Mouse (Mus musculus) retina, postnatal 1 day (tissue): ENCODE data around the gene Apof.

ENCODE experiments used
- DNase-seq: peaks from one replicate; pipeline ENCODE4 v3.0.0-alpha.2; 2012

Apof gene

DNA sequence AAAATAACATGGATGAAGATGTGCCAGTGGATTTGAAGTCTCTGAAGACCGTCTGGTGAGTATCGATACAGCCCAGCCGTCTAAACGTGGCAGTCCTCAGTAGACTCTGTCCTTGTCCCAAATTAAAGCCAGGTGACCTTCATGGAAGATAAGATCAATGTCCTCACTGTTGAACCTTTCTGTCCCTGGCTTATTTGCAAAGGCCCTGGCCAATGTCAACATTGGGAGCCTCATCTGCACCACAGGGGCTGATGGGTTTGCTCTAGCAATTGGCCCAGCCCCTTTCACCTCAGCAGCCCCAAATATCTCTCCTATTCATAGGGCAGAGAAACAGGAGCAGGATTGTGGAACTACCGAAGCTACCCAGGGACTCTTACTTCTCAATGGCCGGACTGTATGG is at the start of gene Apof:
TSS of gene Apof (plus strand) at position 301 of the 400 bp plus-strand sequence.
- DNase-seq = no peak

DNA sequence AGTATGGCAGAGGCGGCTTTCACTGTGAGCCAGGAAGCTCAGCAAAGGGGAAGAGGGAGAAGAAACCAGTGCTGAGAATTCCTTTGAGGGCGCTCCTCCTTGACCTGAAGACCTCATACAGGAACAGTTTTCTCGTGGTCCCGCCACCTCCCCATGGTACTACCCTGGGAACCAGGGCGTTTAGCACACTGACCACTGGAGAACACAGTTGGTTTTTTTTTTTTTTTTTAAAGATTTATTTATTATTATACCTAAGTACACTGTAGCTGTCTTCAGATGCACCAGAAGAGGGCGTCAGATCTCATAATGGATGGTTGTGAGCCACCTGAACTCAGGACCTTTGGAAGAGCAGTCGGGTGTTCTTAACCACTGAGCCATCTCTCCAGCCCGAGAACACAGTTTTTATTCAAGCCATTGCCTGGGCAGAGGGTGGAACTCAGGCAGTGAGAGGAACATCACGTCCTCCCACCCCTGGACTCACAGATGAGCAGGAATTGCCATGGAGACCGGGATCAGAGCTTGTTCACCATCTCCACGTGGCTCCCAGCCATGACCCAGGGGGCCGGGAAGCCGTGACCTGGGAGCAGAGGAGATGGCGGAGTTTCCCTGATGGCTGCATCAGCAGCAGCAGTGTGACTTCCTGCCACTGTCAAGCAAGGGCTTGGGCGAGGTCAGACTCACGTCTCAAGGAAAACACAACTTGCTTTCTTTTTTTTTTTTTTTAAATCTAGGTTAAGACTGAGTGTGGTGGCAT is 46.8 kb upstream of the Apof start:
- no peak for DNase-seq

DNA sequence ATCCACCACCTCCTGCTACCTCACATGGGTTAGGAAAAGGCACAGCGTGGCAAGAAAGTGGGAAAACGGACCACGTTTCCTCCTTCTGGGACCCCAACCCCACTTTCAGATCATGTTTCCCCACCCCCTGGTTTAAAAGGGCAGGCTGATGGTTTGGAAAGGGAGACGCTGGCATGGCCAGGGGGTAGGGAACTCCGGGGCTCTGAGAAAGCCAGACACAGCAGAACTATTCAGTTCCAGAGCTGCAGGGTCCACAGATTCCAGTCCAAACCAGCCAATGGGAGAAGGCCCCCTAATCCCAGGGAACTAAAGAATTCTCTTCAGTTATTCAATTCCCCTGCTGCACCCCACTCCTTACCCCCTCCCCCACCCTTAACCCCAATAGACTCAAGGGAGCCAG is 43.4 kb upstream of the Apof start:
- no peak for DNase-seq

DNA sequence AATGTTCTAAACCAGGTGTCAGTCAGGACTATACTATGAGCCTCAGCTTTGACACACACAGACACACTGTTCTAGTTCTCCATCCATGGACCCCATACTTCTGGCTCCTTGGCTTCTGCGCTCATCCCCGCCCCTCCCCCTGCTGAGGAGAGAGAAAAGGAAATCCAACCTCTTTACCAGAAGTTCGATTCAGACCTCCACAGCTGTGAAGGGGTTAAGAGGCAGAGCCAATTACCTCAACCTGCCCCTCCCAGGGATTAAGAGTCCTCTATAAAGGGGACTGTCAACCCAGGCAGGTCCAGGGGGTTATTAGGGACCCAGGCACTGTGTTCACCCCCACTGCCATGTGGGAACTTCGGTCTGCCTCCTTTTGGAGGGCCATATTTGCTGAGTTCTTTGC is 42.9 kb upstream of the Apof start, which contains the start of gene Mip:
TSS of gene Mip (plus strand) at position 301 of the 400 bp plus-strand sequence.
- no peak for DNase-seq

DNA sequence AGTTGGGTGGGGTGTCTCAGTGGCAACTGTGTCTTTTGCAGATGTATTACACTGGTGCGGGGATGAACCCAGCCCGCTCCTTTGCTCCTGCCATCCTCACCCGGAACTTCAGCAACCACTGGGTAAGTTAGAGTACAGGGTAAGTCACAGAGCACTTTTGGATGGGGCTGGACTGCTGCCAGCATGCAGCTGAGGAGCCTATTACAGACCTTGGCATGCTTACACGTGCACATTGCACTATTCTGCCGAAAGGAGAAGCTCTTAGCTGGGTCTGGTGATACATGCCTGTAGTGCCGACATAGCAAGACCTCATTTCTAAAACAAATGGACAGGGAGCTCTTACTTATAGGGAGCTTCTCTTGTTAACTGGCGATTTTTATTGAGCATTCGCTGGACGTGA is 40.9 kb upstream of the Apof start:
- DNase-seq = no peak

DNA sequence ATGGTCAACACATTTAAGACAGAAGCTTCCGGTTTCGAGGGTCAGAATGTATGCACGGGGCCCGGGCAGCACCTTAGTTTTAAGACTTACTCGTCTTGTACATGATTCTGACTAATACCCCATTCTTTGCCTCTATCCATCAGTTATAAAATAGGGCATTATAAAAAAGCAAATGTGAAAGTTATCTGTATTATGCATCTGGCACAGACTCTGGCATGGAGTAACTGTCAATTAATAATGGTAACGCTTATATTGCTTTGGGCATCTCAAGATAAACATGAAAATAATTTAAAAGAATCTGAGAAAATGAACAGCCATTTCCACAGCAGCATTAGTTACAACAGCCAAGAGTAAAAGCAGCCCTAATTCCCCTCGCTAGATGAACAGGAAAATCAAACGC is 40.5 kb upstream of the Apof start:
- no peak for DNase-seq

DNA sequence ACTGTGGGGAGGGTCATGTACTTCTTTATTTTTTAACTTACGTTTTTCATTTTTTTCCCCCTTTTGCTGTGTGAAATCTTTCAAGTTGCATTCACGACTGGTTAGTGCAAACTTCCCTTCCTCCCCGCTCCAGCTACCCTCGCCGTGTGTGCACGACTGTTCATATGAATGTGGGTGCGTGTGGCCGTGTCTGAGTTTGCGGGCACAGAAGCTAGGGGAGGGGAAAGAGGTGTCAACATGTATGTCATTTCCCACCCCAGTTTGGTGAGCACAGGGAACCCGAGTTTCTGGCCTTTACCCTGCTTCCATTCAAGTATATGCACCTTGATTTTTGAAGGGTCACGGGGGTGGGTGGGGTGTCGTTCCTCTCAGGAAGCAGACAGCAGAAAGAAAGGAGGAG is 37.9 kb upstream of the Apof start:
- no peak for DNase-seq

DNA sequence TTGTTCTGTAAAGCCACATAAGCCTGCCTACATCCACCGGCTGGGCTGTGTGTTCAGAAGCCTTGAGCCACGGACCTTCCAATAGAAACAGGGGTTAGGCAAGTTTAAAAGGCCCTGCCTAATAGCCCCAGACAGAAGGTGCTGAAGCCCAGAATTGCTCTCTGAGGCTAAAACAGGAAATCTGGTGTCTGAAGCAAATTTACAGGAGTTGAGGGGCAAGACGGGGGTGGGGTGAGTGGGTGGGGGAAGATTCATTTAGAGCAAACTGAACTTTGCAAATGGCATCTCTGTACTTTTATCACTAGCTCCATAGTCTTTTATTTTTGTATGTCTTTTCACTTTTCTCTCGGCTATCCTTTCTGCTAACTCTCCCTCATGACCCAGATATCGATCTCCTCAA is 37.3 kb upstream of the Apof start:
- no peak for DNase-seq

DNA sequence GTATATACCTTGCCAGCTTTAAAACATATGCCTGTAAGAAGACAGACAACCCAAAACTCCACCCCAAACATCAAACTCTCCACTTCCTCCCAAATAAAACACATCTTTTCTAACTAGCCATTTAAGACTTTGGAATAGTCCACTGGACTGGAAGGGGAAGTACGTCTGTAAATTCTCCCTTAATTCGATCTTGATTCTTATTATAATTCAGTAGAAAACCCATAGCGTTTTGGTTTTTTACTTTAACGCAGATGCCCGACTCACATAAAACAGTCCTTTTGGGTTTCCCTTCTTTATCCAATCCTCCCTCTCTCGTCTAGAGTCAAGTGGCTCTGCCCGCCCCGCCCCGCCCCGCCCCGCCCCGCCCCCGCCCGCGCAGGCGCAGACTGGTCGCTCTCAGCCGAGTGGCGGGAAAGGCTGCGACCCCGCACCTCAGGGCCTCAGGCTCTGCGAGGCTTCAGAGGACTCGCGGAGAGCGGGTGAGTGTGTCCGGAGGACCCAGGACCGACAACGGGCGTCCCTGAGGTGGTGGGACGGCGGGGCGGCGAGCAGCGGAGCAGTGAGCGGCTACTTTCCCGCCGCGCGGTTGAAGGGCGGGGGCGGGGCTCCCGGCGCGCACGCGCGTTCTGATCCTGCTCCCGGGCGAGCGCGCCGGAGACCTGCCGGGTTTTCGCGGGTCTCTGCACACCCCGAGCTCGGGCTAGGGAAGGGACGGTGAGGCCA is 36.6 kb upstream of the Apof start, which contains the start of gene Timeless:
TSS of gene Timeless (plus strand) at position 369 of the 723 bp plus-strand sequence.
- peak; percentile 87 for DNase-seq

DNA sequence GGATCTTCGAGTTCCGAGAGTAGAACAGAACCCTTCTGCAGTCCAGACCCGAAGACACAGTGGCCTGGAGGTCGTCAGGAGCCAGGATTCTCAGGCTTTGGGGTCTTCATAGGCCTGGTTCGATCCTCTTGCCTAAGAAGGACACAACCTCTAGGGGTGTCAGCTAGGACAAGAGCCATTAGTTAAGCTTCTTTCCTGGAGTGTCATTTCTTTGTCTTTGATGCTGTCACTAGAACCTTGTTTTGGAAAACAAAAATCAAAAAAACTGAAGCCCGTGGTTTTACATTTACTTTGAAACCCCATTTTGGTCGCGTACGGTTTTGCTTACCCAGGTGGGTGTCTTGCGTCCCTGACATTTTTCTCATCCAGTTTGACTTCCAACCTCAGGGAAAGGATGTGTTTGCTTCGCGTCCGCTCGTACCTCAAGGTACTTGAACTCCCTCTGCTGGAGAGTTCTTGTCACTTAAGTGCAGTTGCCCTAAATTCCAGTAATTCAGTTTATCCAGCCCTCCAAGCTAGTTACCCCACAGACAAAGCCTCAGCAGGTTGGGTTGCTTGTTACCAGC is 36.0 kb upstream of the Apof start:
- peak; percentile 86 for DNase-seq

DNA sequence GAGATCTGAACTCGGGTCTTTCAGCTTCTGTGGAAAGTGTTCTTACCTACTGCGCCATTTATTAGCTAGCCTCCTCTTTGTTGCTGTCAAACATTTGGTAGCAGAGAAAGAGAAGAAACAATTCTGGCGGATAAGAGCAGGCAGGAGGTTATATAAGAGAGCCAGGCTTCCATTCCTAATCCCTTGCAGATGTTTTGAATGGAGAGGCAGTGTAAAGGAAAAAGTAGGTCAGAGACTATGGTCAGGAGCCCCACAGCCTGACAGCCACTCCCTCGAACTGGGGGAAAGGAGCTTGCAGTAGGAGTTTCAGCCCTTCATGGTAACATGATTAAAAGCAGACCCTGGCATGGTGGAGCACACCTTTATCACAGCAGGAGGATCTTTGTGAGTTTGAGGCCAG is 32.1 kb upstream of the Apof start:
- peak; percentile 32 for DNase-seq

DNA sequence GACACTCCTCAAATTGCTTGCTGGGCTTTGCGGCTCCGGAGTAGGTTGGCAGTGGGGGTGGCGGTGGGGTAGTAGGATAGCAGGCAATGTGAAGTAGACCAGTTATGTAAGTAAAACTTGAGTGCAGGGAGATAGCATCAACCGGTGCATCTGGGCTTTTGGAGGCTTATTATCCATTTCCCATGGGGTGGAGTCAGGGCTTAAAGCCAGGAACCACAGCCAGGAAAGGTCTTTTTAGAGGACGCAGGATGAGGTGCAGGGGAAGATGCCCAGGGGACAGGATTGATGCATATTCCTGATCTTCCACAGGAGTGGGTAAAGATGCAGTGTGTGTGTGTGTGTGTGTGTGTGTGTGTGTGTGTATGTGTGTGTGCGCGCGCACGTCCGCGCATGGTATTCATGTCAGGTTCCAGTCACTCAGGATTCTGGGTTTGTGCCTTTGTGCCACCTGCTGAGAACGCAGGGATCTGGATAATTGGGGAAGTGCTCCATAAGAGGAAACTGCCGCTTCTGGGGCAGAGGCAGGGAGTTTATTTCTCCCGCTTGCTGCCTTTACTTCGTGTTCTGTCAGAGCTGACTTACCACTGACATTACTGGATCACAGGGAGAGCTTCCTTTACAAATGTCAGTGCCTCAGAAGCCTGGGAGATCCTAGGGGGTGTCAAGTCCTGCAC is 30.5 kb upstream of the Apof start:
- DNase-seq = peak; percentile 12

DNA sequence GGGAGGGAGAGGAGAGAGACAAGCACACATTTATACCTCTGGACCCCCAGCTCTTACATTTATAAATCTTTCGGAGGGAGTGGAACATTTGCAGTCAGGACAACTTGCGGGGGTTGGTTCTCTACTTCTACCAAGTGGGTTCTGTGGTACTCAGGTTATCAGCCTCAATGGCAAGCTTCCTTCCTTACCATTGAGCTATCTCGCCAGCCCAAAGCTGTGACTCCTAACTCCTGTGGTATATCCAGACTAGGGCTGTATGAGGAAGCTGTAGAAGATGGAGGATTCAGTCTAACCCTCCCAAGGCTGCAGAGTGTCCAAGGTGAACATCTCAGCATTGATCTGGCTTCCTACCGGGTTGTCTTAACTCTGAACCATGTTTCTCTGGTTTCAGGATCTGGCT is 29.3 kb upstream of the Apof start:
- no peak for DNase-seq

DNA sequence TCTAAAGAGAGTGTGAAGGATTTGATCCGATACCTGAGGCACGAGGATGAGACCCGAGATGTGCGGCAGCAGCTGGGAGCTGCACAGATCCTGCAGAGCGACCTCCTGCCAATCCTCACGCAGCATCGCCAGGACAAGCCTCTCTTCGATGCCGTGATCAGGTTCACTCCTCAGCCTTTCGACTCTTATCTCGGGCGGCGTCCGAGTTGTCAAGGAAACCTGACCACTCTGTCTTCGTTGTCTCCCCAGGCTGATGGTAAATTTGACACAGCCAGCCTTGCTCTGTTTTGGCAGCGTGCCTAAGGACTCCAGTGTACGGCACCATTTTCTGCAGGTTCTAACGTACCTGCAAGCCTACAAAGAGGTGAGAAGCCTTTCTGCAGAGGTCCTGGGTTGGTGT is 28.3 kb upstream of the Apof start:
- no peak for DNase-seq

DNA sequence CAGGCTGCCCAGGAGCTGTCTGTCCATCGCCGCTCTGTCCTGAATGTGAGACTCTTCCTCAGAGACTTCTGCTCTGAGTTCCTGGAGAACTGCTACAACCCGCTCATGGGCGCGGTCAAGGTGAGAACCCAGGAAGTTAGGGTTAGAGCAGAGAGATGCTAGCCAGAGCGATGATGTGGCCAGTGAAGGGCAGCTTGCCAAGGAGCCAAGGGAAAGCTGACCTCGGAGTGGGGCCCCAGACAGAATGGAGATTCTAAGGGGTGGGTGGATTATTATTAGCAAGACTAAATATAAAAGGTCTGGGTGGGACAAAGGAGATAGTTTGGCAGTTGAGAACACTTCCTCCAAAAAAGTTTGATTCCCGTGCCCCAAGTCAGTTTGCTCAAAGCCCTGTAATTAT is 25.2 kb upstream of the Apof start:
- no peak for DNase-seq

DNA sequence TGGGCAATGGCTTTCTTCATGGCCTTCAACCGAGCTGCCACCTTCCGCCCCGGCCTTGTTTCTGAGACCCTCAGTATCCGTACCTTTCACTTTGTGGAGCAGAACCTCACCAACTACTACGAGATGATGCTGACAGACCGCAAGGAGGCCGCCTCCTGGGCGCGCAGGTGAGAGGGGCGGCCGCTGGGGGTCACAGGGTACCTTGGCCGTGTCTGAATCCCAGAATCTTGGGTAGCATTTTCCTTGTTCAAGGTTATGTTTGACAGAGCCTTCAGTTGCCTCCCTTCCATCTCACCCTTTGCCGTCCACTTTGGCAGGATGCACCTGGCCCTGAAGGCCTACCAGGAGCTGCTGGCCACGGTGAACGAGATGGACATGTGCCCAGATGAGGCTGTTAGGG is 24.4 kb upstream of the Apof start:
- no peak for DNase-seq

DNA sequence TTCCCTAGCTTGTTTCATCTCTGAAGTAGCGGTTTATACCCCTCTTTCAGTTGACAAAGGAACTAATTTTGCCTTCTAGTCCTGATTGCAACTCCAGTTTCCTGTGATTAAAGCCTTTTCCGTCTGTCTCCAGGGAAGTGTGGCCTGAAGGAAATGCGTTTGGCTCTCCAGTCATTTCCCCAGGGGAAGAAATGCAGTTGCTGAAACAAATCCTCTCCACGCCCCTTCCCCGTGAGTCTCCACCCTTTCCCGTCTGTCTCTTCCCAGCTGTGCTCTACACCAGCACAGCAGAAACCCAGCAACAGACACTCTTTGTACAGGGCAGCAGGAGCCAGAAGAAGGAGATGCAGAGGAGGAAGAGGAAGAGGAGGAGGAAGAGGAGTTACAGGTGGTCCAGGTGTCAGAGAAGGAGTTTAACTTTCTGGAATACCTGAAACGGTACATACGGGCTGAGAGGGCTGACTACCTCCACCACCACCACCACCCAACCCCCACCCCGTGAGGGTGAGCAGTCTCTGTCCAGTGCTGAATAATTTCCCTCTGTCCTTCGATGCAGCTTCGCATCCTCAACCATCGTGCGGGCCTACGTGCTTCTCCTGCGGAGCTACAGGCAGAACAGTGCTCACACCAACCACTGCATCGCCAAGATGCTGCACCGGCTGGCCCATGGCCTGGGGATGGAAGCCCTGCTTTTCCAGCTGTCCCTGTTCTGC is 21.3 kb upstream of the Apof start:
- DNase-seq = no peak

DNA sequence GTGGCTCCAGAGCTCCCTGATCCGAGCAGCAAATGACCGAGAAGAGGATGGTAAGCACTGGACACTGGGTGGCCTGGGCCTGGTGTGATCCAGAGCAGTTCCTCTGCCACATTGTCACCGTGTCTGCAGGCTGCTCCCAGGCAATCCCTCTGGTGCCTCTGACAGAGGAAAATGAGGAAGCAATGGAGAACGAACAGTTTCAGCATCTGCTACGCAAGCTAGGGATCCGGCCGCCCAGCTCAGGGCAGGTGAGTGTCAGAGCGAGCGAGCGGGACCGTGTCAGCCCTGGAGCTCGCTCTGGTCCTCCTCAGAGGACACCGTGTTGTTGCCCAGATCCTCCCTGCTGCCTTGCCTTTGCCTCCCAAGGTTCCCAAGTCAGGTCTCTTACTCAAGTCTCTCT is 17.9 kb upstream of the Apof start:
- no peak for DNase-seq

DNA sequence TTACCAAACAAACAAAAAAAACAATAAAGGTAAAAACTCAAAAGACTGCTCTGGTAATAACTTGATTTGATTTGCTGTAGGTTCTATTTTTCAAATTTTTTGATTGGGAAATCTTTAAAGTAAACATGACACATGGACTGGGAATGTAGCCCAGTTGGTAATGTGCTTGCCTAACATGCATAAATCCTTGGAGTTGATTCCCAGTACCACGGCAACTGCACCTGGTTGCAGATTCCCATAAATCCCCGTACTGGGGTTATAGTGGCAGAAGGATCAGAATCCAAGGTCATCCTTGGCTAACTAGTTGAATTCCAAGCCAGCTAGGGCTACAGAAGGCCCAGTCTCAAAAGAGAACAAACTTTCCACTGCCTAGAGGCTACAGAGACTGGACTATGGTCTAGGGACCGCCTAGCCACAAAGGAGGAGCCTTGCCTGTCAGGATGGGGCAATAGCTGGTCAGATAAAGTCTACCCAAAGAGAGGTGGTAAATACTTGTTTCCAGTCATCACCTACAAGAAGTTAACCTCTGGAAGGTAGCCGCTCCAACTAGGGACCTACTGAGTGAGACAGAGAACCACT is 14.7 kb upstream of the Apof start, which contains the start of gene Apon:
TSS of gene Apon (plus strand) at position 420 of the 579 bp plus-strand sequence.
- no peak for DNase-seq

DNA sequence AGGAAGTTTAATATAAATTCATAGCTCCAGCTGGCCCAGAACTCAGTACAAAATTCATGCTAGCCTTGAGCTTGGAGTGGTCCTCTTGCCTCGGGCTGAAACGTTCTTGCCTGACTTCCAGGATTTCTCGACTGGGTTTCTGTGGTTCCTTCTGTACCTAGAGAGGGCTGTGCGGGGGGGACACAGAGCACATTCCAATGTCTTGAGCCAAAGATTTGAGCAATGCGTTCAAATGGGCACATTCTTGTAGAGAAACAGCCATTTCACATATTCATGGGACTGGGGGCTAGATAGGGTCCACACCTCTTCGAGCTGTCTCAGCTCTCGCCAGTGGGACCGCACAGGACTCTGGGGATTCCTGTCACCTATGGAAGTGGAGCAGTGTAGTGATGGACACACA is 12.5 kb upstream of the Apof start:
- no peak for DNase-seq

DNA sequence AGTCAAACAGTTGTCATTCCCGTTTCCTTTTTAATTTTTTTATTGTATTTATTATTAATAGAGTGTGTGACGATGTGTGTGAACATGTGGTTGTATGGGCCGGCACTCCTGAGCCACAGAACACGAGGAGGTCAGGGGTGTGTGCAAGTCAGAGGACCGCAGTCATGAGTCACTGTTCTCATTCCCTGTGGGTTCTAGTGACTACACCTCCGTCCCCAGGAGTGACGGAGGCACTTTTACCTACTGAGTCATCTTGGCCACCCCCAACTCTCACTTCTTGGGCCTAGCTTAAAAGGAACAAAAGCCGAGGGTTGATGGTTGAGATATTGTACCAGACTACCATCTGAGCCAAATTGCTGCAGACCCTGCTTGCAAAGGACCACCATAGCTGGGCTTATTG is 12.1 kb upstream of the Apof start:
- no peak for DNase-seq

DNA sequence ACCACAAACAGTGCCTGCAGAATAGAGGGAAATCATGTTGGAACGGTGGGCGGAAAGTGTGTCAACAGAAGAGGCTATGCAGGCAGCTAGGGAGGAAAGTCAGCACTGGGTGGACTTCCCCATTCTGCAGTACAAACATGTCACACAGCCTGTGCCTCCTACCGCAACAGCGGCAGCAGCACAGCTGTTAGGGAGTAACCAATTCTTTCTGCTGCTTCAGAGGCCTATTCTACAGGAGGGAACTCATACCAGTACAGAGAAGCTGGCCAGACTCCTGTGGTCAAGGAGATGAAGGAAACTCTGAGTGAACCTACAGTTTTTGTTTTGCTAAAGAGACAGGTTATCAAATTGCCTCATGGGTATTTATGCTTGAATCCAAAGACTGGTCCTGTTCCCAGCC is 9.5 kb upstream of the Apof start:
- no peak for DNase-seq
